Mouse (Mus musculus): ENCODE data around the gene Dhrs1. TPM values are rescaled to one million over a fixed set of nuclear protein-coding genes. Genes with fewer than 3 reads are reported as not detected.
A peak's percentile ranks its signal among the peaks of the same experiment; 100 is the strongest.

Gene Dhrs1
- polyA plus RNA-seq, 1 experiment: 228 TPM

GRCm38 (mm10) chr14:55721700-55722437 is 23.6 kb downstream of the Dhrs1 start, which contains the start of gene Rabggta:
Gene Rabggta (minus strand): TSS chr14:55722263.
- peak; percentile 92 for TF ChIP-seq CTCF (conservative IDR thresholded peaks at IDR 0.05; ENCODE audit: insufficient read depth, insufficient read length, low read depth, low read length)
- TF ChIP-seq POLR2A (IDR thresholded peaks at IDR 0.05; ENCODE audit: low read depth, low read length): no peak
- Histone ChIP-seq H3K27ac (ENCODE audit: insufficient read depth, low read depth, low read length) (peak within 1 kb of the TSS; percentile 88), H3K4me3 (ENCODE audit: insufficient read depth, low read depth, low read length) (peak within 1 kb of the TSS; percentile 92), H3K4me1 (ENCODE audit: control insufficient read depth, insufficient read depth, low read length) (peaks cover 20% of the 10 kb centered on the region; the same call in 1 of the 2 replicates), H3K36me3 (ENCODE audit: control insufficient read depth, insufficient read depth, low read length) (no peaks in the 10 kb centered on the region), H3K27me3 (replicated peaks; ENCODE audit: control insufficient read depth, insufficient read depth, low read length) (no peaks in the 10 kb centered on the region)
- WGBS: under 1% methylated on average over 50 of the region's 50 CpGs
- DNase-seq: peak; percentile 97

- H3K36me3 ChIP-seq (ENCODE audit: control insufficient read depth, insufficient read depth, low read length): no peaks in the 10 kb centered on the region
- WGBS: 48% methylated on average over 6 of the region's 6 CpGs
- TF ChIP-seq CTCF (conservative IDR thresholded peaks at IDR 0.05; ENCODE audit: insufficient read depth, insufficient read length, low read depth, low read length) (no peak), POLR2A (IDR thresholded peaks at IDR 0.05; ENCODE audit: low read depth, low read length) (no peak)
- H3K4me1 ChIP-seq (ENCODE audit: control insufficient read depth, insufficient read depth, low read length): peaks cover 20% of the 10 kb centered on the region; the same call in 1 of the 2 replicates
- H3K4me3 ChIP-seq (ENCODE audit: insufficient read depth, low read depth, low read length): peak overlapping the region; percentile 23; the same call in 1 of the 2 replicates
- H3K27ac ChIP-seq (ENCODE audit: insufficient read depth, low read depth, low read length): peak overlapping the region; percentile 77
- DNase-seq: peak; percentile 84
- H3K27me3 ChIP-seq (replicated peaks; ENCODE audit: control insufficient read depth, insufficient read depth, low read length): no peaks in the 10 kb centered on the region
These were observed 24.4 kb downstream of the Dhrs1 start for GRCm38 (mm10) chr14:55721076-55721475.

GRCm38 (mm10) chr14:55720666-55721065 is 24.8 kb downstream of the Dhrs1 start:
- H3K4me1 ChIP-seq (ENCODE audit: control insufficient read depth, insufficient read depth, low read length): peaks cover 20% of the 10 kb centered on the region; the same call in 1 of the 2 replicates
- H3K27ac ChIP-seq (ENCODE audit: insufficient read depth, low read depth, low read length): peak overlapping the region; percentile 77
- H3K27me3 ChIP-seq (replicated peaks; ENCODE audit: control insufficient read depth, insufficient read depth, low read length): no peaks in the 10 kb centered on the region
- DNase-seq: peak; percentile 35
- 67% methylated on average over 12 of the region's 12 CpGs for WGBS
- TF ChIP-seq POLR2A (IDR thresholded peaks at IDR 0.05; ENCODE audit: low read depth, low read length) (no peak), CTCF (conservative IDR thresholded peaks at IDR 0.05; ENCODE audit: insufficient read depth, insufficient read length, low read depth, low read length) (no peak)
- H3K36me3 ChIP-seq (ENCODE audit: control insufficient read depth, insufficient read depth, low read length): no peaks in the 10 kb centered on the region
- peak overlapping the region; percentile 23; the same call in 1 of the 2 replicates for H3K4me3 ChIP-seq (ENCODE audit: insufficient read depth, low read depth, low read length)

GRCm38 (mm10) chr14:55719737-55720136 is 25.8 kb downstream of the Dhrs1 start:
- H3K27me3 ChIP-seq (replicated peaks; ENCODE audit: control insufficient read depth, insufficient read depth, low read length): no peaks in the 10 kb centered on the region
- no peak overlapping the region for H3K27ac ChIP-seq (ENCODE audit: insufficient read depth, low read depth, low read length)
- TF ChIP-seq CTCF (conservative IDR thresholded peaks at IDR 0.05; ENCODE audit: insufficient read depth, insufficient read length, low read depth, low read length): no peak
- H3K4me1 ChIP-seq (ENCODE audit: control insufficient read depth, insufficient read depth, low read length): peaks cover 26% of the 10 kb centered on the region
- no peaks in the 10 kb centered on the region for H3K36me3 ChIP-seq (ENCODE audit: control insufficient read depth, insufficient read depth, low read length)
- DNase-seq: no peak
- WGBS: 85% methylated on average over 6 of the region's 6 CpGs
- no peak overlapping the region for H3K4me3 ChIP-seq (ENCODE audit: insufficient read depth, low read depth, low read length)

- Histone ChIP-seq H3K27me3 (replicated peaks; ENCODE audit: control insufficient read depth, insufficient read depth, low read length) (no peaks in the 10 kb centered on the region), H3K4me1 (ENCODE audit: control insufficient read depth, insufficient read depth, low read length) (peaks cover 32% of the 10 kb centered on the region), H3K4me3 (ENCODE audit: insufficient read depth, low read depth, low read length) (no peak overlapping the region), H3K27ac (ENCODE audit: insufficient read depth, low read depth, low read length) (peak overlapping the region; percentile 84), H3K36me3 (ENCODE audit: control insufficient read depth, insufficient read depth, low read length) (no peaks in the 10 kb centered on the region)
- TF ChIP-seq CTCF (conservative IDR thresholded peaks at IDR 0.05; ENCODE audit: insufficient read depth, insufficient read length, low read depth, low read length): no peak
- no peak for TF ChIP-seq POLR2A (IDR thresholded peaks at IDR 0.05; ENCODE audit: low read depth, low read length)
- WGBS: 43% methylated on average over 8 of the region's 8 CpGs
- DNase-seq: peak; percentile 89
These were observed 28.6 kb downstream of the Dhrs1 start for GRCm38 (mm10) chr14:55716884-55717283.

GRCm38 (mm10) chr14:55716271-55716670 is 29.2 kb downstream of the Dhrs1 start:
- WGBS: 62% methylated on average over 6 of the region's 6 CpGs
- Histone ChIP-seq H3K4me3 (ENCODE audit: insufficient read depth, low read depth, low read length) (no peak overlapping the region), H3K4me1 (ENCODE audit: control insufficient read depth, insufficient read depth, low read length) (peaks cover 30% of the 10 kb centered on the region), H3K36me3 (ENCODE audit: control insufficient read depth, insufficient read depth, low read length) (no peaks in the 10 kb centered on the region), H3K27ac (ENCODE audit: insufficient read depth, low read depth, low read length) (peak overlapping the region; percentile 84; the same call in 1 of the 2 replicates), H3K27me3 (replicated peaks; ENCODE audit: control insufficient read depth, insufficient read depth, low read length) (no peaks in the 10 kb centered on the region)
- TF ChIP-seq POLR2A (IDR thresholded peaks at IDR 0.05; ENCODE audit: low read depth, low read length) (no peak), CTCF (conservative IDR thresholded peaks at IDR 0.05; ENCODE audit: insufficient read depth, insufficient read length, low read depth, low read length) (no peak)
- peak; percentile 81 for DNase-seq

GRCm38 (mm10) chr14:55714893-55715292 is 30.6 kb downstream of the Dhrs1 start:
- peaks cover 24% of the 10 kb centered on the region for H3K4me1 ChIP-seq (ENCODE audit: control insufficient read depth, insufficient read depth, low read length)
- H3K36me3 ChIP-seq (ENCODE audit: control insufficient read depth, insufficient read depth, low read length): no peaks in the 10 kb centered on the region
- H3K27ac ChIP-seq (ENCODE audit: insufficient read depth, low read depth, low read length): no peak overlapping the region
- no peaks in the 10 kb centered on the region for H3K27me3 ChIP-seq (replicated peaks; ENCODE audit: control insufficient read depth, insufficient read depth, low read length)
- peak; percentile 57 for DNase-seq
- no peak overlapping the region for H3K4me3 ChIP-seq (ENCODE audit: insufficient read depth, low read depth, low read length)
- TF ChIP-seq POLR2A (IDR thresholded peaks at IDR 0.05; ENCODE audit: low read depth, low read length) (no peak), CTCF (conservative IDR thresholded peaks at IDR 0.05; ENCODE audit: insufficient read depth, insufficient read length, low read depth, low read length) (no peak)
- 27% methylated on average over 6 of the region's 6 CpGs for WGBS

All from kidney, adult 2 months (tissue).